Mouse (Mus musculus) lung, adult 2 months (tissue): ENCODE data around the gene Polr3h.

Experiments used
- CTCF ChIP-seq: fragments of 200-500 bp; IDR thresholded peaks from 2 replicates; pipeline ENCODE4 v1.5.1; 2011; ENCODE audit warnings: mild to moderate bottlenecking, low read length, control low read depth; ENCODE audit not compliant: insufficient read depth
- POLR2A ChIP-seq: fragments of 200-500 bp; IDR thresholded peaks from 2 replicates; pipeline ENCODE4 v1.6.1; 2011; ENCODE audit warnings: low read depth, mild to moderate bottlenecking, control low read depth, low read length, borderline replicate concordance; ENCODE audit errors: extremely low read depth

DNA sequence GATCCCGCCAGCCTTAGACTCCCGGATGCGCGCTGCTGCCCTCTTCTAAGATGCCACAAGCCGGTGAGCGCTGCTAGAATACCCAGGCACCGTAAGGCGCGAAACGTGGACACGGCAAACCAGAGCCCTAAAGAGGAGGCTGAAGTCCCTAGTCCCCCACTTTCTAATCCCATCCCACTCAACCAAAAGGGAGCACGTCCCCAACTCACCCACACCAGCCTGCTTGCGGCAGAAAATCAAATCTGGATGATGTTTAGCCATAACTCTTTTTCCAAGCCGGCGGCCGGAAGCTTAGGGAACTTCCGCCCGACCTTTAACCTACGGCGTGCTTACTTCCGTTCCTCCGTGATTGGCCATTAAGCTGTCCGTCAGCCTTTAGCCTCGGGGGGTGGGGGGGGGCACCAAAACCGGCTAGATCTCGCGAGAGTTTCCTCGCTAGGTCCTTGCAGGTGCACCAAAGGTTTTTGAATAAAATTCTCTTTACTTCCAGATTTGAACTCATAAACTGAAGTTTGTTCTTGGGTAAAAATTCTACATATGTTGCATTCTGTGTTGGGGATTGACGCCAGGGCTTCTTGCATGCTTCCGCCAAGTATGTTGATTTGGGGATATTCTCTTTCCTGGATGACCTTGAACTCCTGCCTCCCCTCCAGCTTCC is 54.3 kb downstream of the Polr3h start, which contains the start of gene Phf5a:
- TF ChIP-seq POLR2A (peak; percentile 63; the same call in 1 of the 2 replicates), CTCF (no peak)
